Mouse (Mus musculus) forelimb bud, embryonic 11.5 days (tissue): ENCODE measurements at regions not wholly inside any gene's neighbourhood (a gene's known extent, or its start where the extent isn't known, plus 50 kb on each side); places are given as distances from the start of the nearest gene placed in this dataset.

ENCODE experiments used
- DNase-seq: peaks from one replicate; pipeline ENCODE4 v3.0.0-alpha.2; 2012; ENCODE audit warnings: low read depth, low spot score

DNA sequence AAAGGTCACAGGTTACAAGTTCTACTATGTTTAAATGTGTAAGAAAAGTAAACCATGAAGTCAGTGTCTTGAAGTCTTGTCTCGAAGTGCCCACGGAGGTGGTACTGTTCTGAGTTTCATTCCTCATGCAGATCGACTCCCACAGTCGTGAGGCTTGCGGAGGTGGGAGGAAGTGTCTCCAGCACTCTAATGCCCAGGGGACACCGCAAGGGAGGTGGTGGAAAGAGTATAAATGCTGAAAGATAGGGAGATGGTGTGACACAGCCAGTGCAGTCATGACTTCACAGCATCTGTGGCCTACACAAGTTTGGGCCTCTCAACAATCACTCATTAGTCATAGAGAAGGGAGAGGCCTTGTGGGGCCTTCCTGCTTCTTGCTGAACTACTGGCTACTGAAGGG is 112.8 kb upstream of the Adra1d start:
- no peak for DNase-seq

GRCm38 (mm10) chr2:131673351-131673750 is 111.3 kb upstream of the Adra1d start:
- peak; percentile 6 for DNase-seq

GRCm38 (mm10) chr2:131672646-131673045 is 110.6 kb upstream of the Adra1d start:
- DNase-seq = no peak

GRCm38 (mm10) chr2:131672223-131672622 is 110.1 kb upstream of the Adra1d start:
- DNase-seq = no peak

DNA sequence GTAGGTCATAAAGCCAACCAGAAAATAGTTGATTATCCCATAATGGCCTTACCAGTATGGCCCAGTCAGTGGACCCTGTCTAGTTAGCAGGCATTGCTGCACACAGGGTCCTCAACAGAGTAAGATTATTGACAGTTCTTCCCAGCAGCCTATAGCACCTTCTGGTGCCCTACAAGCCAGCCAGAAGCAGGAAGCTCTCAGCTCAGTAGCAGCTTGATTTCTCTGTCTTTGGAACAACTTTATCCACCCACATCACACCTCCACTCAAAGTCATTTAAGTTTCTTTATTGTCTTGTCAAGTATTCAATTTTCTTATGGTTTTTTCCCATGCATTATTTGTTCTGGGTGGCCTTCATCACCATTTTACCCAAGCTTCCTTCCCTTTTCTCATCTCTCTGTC is 108.8 kb upstream of the Adra1d start:
- DNase-seq = no peak

GRCm38 (mm10) chr2:131667874-131668273 is 105.8 kb upstream of the Adra1d start:
- DNase-seq = no peak

GRCm38 (mm10) chr2:131666841-131667364 is 104.8 kb upstream of the Adra1d start:
- no peak for DNase-seq

- DNase-seq = no peak
Observed at GRCm38 (mm10) chr2:131664575-131664974, 102.5 kb upstream of the Adra1d start.

DNA sequence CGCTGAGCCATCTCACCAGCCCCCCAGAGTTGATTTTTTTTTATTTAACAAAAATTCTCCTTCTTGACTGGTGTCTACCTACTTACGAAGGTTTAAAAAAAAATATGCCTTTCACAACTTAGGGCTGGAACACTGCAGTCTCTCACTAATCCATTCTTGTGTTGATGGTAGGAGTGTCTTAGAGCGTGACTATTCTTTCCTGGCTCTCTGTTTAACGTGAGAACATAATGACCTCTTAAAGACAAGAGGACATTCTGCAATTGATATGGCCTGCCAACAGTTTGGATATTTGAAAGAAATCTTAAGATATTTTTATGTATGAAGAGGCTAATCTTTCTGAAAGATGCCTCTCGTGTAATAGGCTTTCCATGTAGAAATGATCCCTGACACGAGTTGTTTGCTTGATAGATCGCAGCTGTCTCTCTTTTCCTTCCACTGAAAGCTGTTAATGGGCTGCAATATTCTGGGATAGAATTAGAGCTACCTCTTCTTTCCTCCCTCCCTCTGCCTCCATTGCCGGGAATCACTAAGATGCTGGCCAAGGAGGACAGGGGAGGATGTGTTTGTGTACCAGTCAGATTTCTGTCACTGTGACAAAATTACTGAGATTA is 101.2 kb upstream of the Adra1d start:
- DNase-seq = no peak

GRCm38 (mm10) chr2:131652197-131652596 is 90.1 kb upstream of the Adra1d start:
- no peak for DNase-seq

DNA sequence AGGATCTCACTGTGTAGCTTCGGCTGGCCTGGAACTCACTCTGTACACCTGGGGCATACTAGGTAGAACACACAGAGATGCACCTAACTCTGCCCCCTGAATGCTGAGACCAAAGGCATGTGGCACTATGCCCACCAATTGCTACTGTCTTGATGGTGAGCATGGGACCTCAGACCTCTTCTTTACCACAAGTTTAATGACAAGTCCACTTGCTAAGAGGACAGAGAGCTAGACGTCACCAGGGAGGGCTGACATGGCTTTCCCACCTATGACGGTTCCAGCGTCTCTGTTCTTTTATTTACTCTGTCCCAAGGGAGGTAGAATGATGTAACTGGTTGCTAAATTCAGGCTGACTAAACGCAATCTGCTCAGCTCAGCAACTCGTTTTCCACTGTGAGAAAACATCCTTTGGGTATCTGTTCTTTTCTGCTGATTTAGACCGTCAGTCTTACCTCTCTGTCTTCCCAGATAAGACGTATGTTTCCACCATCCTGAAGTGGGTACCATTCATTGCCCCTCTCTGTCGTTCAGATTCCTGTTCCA is 88.6 kb upstream of the Adra1d start:
- DNase-seq = no peak

- DNase-seq = no peak
Observed at GRCm38 (mm10) chr2:131644166-131644858, 82.2 kb upstream of the Adra1d start.

- DNase-seq = no peak
Observed at GRCm38 (mm10) chr2:131642456-131642855, 80.4 kb upstream of the Adra1d start.

- DNase-seq = no peak
Observed at GRCm38 (mm10) chr2:131638996-131639605, 77.0 kb upstream of the Adra1d start.

GRCm38 (mm10) chr2:131635791-131636190 is 73.7 kb upstream of the Adra1d start:
- DNase-seq = no peak

- DNase-seq = no peak
Observed at GRCm38 (mm10) chr2:131617916-131618315, 55.8 kb upstream of the Adra1d start.

DNA sequence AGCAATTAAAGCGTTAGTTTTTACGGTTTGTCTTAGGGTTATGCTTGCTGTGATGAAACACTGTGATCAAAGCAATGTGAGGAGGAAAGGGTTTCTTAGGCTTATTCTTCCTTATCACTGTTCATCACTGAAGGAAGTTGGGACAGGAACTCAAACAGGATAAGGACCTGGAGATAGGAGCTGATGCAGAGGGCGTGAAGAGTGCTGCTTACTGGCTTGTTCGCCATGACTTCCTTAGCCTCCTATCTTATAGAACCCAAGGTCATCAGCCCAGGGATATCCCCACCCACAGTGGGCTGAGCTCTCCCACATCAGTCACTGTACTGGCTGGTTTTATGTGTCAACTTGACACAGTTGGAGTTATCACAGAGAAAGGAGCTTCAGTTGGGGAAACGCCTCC is 50.4 kb upstream of the Adra1d start:
- DNase-seq = no peak
